Mouse (Mus musculus) liver, adult 2 months (tissue): ENCODE results near the gene Gjb6. TPM values are rescaled to one million over a fixed set of nuclear protein-coding genes. Genes with fewer than 3 reads are reported as not detected.

Experiments
- DNase-seq: peaks from one replicate; pipeline ENCODE4 v3.0.0-alpha.2; 2011; ENCODE audit warnings: low read depth, low spot score; ENCODE audit errors: extremely low read depth
- H3K27ac ChIP-seq: fragments of 200-500 bp; replicated peaks from 2 replicates; pipeline ENCODE4 v1.5.1; 2012; ENCODE audit warnings: low read depth, mild to moderate bottlenecking, control low read depth, inconsistent platforms, low read length; ENCODE audit not compliant: insufficient read depth
- H3K27me3 ChIP-seq: fragments of 200-500 bp; 2 replicates; pipeline ENCODE4 v1.6.1; 2012; ENCODE audit warnings: mild to moderate bottlenecking, moderate library complexity, low read length, inconsistent platforms; ENCODE audit not compliant: control insufficient read depth, insufficient read depth
- H3K36me3 ChIP-seq: fragments of 200-500 bp; 2 replicates; pipeline ENCODE4 v1.6.1; 2012; ENCODE audit warnings: low read length, inconsistent platforms; ENCODE audit not compliant: control insufficient read depth, insufficient read depth
- H3K4me1 ChIP-seq: fragments of 200-500 bp; 2 replicates; pipeline ENCODE4 v1.6.1; 2011; ENCODE audit warnings: low read length; ENCODE audit not compliant: control insufficient read depth, insufficient read depth
- H3K4me3 ChIP-seq: fragments of 200-500 bp; 2 replicates; pipeline ENCODE4 v1.5.1; 2011; ENCODE audit warnings: low read depth, mild to moderate bottlenecking, control low read depth, low read length, moderate library complexity; ENCODE audit not compliant: insufficient read depth
- H3K79me2 ChIP-seq: fragments of 200-500 bp; 2 replicates; pipeline ENCODE4 v1.6.1; 2012; ENCODE audit warnings: inconsistent platforms, mild to moderate bottlenecking, low read length, moderate library complexity; ENCODE audit not compliant: control insufficient read depth, insufficient read depth
- H3K9ac ChIP-seq: fragments of 200-500 bp; 2 replicates; pipeline ENCODE4 v1.6.1; 2012; ENCODE audit warnings: low read depth, mild to moderate bottlenecking, control low read depth, inconsistent platforms, low read length
- CTCF ChIP-seq: fragments of 200-500 bp; IDR thresholded peaks from 2 replicates; pipeline ENCODE4 v1.5.1; 2011; ENCODE audit warnings: low read depth, low read length, control low read depth
- POLR2A ChIP-seq: fragments of 200-500 bp; IDR thresholded peaks from 2 replicates; pipeline ENCODE4 v1.6.1; 2011; ENCODE audit warnings: low read length, control low read depth; ENCODE audit not compliant: insufficient read depth; ENCODE audit errors: extremely low read depth
- WGBS: fragments of 180-500 bp; shearing (Covaris S2); methylation state at CpG from one replicate; pipeline ENCODE4 v1.1.7; 2018; 5-methylcytosine and 5-hydroxymethylcytosine counted together
- polyA plus RNA-seq: library from polyadenylated mRNA; depleted of rRNA; stranded (reverse); fragments of >200 nt; gene quantifications from 2 replicates; pipeline ENCODE4 v1.2.3, GENCODE M21; 2012
- total RNA-seq: library from RNA; depleted of rRNA; stranded (reverse); fragments of >200 nt; gene quantifications from 2 replicates; pipeline ENCODE4 v1.2.3, GENCODE M21; 2014

Gene Gjb6
- total and polyA plus RNA-seq, 2 experiments: not detected

DNA sequence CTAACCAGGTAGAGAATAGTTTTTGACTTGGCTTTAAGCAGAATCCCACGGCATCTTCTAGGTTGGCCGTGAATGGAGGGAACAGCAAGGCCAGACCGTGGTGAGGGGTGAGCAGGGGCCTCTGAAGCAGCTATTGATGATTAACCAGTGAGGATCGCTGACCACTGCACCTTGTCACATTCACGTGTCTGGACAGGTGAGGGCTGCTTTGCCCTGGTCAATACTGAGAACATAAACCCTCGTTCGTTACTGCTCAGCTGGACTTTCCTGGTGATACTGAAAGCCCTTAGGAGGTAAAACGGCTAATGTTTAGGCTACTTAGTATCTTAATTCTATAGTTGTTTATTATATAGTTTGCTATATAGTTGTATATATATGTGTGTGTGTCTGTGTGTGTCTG is 26.3 kb downstream of the Gjb6 start:
- no peak overlapping the region for H3K9ac ChIP-seq
- H3K79me2 ChIP-seq: peaks cover 8% of the 10 kb centered on the region
- WGBS: 29% methylated on average over 8 of the region's 8 CpGs
- TF ChIP-seq POLR2A: no peak
- TF ChIP-seq CTCF: no peak
- peak; percentile 85 for DNase-seq
- no peak overlapping the region for H3K27ac ChIP-seq
- H3K4me3 ChIP-seq: no peak overlapping the region
- H3K27me3 ChIP-seq: no peaks in the 10 kb centered on the region
- no peaks in the 10 kb centered on the region for H3K36me3 ChIP-seq
- H3K4me1 ChIP-seq: peaks cover 13% of the 10 kb centered on the region

DNA sequence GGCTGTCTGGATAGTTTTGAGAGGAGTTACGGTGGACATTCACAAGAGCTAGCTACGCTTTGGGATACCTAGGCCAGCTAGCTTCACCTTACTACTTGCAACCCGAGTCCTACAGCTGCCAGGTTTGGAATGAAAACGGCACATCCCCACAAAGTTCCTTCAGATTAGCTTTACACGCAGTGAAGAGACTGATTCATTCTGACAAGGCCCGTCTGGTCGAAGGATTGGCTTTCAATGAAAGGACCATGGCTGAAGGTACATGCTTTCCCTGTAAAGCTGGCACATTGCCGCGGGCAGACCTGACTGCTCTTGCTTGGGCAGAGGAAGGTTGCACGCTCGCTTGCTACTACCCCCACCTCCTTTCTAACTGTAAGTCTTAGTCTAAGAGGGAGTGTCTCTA is 27.7 kb downstream of the Gjb6 start:
- 77% methylated on average over 11 of the region's 11 CpGs for WGBS
- no peak for DNase-seq

DNA sequence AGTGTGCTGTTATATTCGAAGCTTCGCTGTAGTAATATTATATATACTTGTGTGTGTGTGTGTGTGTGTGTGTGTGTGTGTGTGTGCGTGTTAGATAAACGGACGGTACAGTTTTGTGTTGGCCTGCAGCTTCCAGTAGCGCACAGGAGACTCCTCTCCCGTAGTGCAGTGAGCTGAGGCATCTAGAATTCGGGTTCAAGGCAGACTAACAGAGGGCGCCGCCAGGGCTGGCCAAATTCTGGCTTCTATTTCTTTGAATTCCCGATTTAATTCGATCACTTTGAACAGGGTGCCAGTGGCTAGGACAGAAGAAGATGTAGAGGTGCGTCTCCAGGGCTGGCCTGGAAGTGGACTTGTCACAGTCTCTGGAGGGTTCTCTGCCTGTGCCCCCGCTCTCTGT is 28.3 kb downstream of the Gjb6 start:
- H3K4me3 ChIP-seq: 0 out of 2 replicates have a peak overlapping the region, but pooled peaks have one; percentile 39
- H3K79me2 ChIP-seq: peaks cover 8% of the 10 kb centered on the region
- no peak for TF ChIP-seq CTCF
- TF ChIP-seq POLR2A: no peak
- DNase-seq: no peak
- 8% methylated on average over 14 of the region's 14 CpGs for WGBS
- H3K9ac ChIP-seq: peak overlapping the region; percentile 73
- H3K36me3 ChIP-seq: peaks cover 6% of the 10 kb centered on the region; the same call in 1 of the 2 replicates
- H3K4me1 ChIP-seq: peaks cover 19% of the 10 kb centered on the region
- peak overlapping the region; percentile 88 for H3K27ac ChIP-seq
- no peaks in the 10 kb centered on the region for H3K27me3 ChIP-seq

More for the DNA sequence above, 27.7 kb downstream of the Gjb6 start:
- Histone ChIP-seq H3K79me2 (peaks cover 8% of the 10 kb centered on the region), H3K36me3 (peaks cover 3% of the 10 kb centered on the region; the same call in 1 of the 2 replicates), H3K27me3 (no peaks in the 10 kb centered on the region), H3K9ac (no peak overlapping the region), H3K27ac (peak overlapping the region; percentile 88; the same call in 1 of the 2 replicates), H3K4me3 (no peak overlapping the region), H3K4me1 (peaks cover 15% of the 10 kb centered on the region)
- TF ChIP-seq CTCF (no peak), POLR2A (no peak)

DNA sequence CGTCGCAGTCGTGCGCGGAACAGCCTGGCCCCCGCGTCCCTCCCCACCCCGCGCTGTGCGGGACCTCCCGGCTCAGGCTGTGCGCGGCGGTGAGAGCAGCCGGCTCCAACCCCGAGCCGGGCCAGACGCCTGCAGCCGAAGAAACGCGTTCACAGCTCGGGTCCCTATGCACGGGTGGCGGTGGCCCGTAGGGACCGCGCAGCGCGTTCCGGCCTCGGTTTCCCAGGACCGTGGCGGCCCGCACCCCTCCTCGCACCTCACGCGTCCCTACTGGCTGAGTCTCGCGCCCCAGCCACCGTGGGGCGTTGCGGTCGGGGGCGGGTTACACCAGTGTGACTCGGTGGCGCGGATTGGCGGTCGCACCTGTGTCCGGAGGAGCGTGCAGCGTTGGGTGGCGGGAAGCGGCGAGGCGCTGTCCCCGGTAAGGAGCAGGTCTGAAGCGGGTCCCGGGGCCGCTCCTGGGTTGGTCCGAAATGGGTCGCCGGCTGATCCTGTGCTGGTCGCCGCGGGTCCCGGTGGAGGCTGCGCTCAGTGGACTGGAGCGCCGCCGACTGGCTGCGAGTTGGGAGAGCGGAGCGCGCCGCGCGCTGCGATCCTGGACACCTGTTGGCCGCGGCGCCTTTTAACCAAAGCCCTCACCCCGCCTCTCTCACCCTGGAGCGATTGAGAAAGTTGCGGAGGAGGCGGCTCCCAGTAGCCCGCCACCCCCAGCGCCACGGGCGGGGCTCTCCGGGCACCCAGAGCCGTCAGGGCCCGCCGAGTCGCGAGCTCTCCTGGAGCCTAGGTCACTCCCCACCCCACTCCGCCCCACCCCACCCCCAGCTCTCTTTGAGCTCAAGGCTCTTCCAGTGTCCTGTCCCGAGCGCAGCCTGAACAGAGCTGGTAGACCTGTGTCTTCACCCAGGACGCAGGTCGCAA is 29.0 kb downstream of the Gjb6 start, which contains the start of gene Gjb2:
Gene Gjb2 (minus strand): TSS at position 597 of the 918 bp plus-strand sequence.
- WGBS: under 1% methylated on average over 94 of the region's 101 CpGs

GRCm38 (mm10) chr14:57103711-57104105 is 29.7 kb downstream of the Gjb6 start:
- DNase-seq: peak; percentile 58
- H3K4me3 ChIP-seq: peak overlapping the region; percentile 96
- H3K79me2 ChIP-seq: peaks cover 8% of the 10 kb centered on the region
- WGBS: under 1% methylated on average over 22 of the region's 22 CpGs
- H3K27ac ChIP-seq: peak overlapping the region; percentile 97
- H3K9ac ChIP-seq: peak overlapping the region; percentile 99
- peaks cover 19% of the 10 kb centered on the region for H3K4me1 ChIP-seq
- TF ChIP-seq CTCF: no peak
- no peak for TF ChIP-seq POLR2A
- no peaks in the 10 kb centered on the region for H3K27me3 ChIP-seq
- H3K36me3 ChIP-seq: peaks cover 19% of the 10 kb centered on the region; the same call in 1 of the 2 replicates

More for the DNA sequence above, 29.0 kb downstream of the Gjb6 start, which contains the start of gene Gjb2:
- peak; percentile 86 for DNase-seq
- Histone ChIP-seq H3K27ac (peak within 1 kb of the TSS; percentile 97), H3K4me1 (peaks cover 19% of the 10 kb centered on the region), H3K4me3 (peak within 1 kb of the TSS; percentile 96), H3K9ac (peak within 1 kb of the TSS; percentile 99), H3K79me2 (peaks cover 8% of the 10 kb centered on the region), H3K36me3 (peaks cover 13% of the 10 kb centered on the region; the same call in 1 of the 2 replicates), H3K27me3 (no peaks in the 10 kb centered on the region)
- peak; percentile 98 for TF ChIP-seq POLR2A
- 0 out of 2 replicates have a peak, but pooled peaks have one; percentile 33 for TF ChIP-seq CTCF
